Mouse (Mus musculus) monocyte, adult 5-6 weeks (primary cell): Measurements from ENCODE around the gene Igf1r. TPM values are rescaled to one million over a fixed set of nuclear protein-coding genes. Genes with fewer than 3 reads are reported as not detected.

ENCODE experiments used
- ATAC-seq: fragments of 153-309, 156-312 bp; replicated peaks from 2 replicates; pipeline ENCODE4 v1.8.0; 2017; ENCODE audit warnings: mild to moderate bottlenecking; ENCODE audit not compliant: low TSS enrichment, insufficient number of reproducible peaks, severe bottlenecking, poor library complexity, low FRiP score
- total RNA-seq: library from RNA; stranded (forward); fragments of 200-1000, 200-491, 200-594 nt; gene quantifications from 3 replicates; pipeline ENCODE4 v1.2.3, GENCODE M21; 2017

Gene Igf1r
- total RNA-seq, 1 experiment from 2014 or later = 9.1 TPM

DNA sequence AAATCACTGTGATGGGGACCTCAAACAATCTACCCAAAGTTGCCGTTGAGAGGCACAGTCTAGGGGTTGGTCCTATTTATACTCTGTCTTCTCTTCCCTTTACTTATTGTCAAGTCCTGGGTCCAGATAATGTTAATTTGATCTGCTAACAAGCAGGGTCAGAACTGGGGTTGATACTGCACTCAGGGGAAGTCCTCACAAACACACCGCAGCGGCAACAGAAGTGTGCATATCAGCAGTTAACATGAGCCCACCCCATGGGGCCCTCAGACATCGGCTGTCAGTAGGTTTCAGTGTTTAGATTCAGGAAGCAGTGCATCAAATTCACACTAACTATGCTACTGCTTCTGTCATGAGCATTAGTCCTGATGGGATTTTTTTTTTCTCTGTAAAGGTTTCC is 75.5 kb downstream of the Igf1r start:
- no peak for ATAC-seq

DNA sequence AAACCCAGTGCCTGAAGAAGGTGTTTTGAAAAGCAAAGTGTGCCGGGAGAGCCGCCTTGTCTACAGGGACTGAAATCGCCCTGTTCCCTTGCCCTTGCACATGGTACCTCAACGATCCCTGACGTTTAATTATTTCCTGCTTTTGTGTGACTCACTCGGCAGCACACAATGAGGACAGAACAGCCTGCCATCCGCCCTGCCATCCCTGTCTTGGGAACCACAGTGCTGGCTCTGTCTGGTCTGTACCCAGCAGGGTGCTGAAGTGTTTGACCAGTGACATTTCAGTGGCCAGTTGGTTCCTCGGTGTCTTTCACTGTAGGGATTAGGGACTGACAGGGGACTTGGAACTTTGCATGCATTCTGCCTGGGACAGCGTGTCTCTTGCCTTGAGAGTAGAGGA is 78.2 kb downstream of the Igf1r start:
- no peak for ATAC-seq

DNA sequence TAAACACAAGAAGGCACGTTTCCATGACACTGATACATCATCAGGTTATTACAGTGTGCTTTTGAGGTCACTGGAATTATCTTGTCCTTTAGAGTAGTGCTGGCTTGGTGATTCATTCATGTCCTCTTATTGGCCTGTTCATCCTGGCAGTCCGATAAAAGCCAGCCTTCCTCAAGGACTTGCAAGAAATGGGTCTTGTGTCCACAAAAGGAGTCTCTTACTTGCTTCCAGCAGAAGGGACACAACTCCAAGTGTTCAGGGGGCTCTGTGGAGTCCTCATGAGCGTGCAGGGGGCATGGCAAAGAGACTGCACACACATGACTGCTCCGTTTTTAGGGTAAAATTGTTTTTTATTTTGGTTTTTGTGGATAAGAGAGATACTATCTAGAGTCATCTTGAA is 83.9 kb downstream of the Igf1r start:
- ATAC-seq = no peak

DNA sequence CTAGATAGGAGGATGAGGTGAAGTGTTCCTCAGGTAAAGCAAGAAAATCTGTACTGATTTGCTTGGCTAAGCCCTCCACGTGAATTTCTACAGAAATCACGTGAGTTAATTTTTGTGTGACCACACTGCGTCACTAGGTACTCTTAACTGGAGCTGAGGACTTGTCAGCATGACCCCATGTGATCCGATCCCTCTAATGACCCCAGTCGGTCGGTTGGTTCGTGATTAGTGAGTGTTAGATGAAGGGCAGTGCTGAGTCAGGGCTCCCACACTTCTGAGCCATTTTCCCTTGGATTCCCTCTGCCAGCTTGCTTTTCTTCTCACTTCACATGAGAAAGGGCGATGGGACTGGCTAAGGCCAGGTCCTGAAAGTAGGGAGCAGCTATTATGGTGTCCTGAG is 86.2 kb downstream of the Igf1r start:
- ATAC-seq = no peak

DNA sequence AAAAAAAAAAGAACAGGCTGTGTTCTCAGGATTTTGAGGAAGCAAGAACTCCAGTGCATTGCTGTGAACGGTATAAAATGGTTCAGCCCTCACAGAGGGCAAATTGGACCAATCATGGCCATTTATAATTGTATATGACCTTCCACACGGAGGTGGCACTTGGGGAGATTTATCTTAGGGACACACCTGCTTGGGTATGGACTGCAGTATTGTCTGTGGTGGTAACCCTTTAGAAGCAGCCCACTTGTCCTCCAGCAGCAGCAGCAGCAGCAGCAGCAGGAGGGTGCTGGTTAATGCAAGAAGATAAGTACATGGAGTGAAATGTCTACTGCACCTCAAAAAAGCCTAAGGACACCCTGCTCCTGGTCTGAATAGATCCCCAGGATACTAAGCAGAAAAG is 86.9 kb downstream of the Igf1r start:
- ATAC-seq = no peak

DNA sequence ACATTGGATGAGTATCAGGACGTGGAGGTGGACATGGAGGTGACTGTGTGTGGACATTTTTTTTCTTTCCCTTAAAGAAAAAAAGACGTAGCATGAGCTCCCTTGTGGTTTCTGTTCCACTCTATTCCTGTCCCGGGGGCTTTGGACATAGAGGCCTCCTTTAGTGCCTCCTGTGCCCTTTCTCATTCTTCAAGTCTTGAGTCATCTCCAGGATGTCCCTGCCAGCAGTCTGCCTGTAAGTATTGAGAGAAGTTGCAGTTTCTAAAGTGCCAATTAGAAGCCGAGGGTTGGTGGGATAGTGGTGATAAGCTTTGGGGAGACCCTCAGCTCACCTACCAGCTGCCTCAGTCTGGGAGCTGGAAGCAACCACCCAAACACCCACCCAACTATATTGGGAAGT is 92.0 kb downstream of the Igf1r start:
- ATAC-seq = no peak

DNA sequence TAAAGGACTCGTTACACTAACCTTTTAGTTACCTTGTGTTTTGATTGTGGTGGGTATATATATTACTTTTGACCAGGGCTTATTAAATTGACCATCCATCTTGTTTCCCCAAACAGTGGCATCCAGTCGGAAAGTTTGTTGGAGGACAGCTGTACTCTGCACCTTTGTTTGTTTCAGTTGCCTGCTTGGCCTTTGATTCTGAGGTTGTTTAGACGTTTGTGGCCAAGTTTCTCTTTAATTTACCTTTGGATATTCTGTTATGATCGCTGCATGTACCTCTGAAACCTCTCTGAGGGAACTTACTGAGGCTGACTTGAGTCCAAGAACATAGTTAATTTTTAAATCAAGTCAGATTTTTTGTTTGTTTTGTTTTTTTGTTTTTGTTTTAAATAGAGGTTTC is 94.5 kb downstream of the Igf1r start:
- ATAC-seq = no peak

DNA sequence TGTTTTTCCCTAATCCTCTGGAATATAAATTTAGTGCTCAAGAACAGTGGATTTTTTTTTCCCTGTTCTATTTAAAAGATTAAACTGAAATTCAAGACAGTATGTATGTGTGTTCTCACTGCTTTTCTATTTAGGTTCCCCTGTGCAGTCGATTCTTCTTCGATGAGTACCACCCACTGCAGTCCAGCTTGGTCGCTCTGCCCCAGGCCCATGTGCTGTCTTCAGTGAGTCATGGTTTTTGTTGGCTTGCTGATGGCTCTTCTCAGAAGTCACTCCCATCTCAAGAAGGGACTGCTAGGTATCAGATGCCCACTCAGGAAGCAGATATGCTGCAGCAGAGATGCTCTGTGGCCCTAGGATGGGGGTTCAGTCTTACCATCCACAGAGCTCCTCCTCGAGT is 95.9 kb downstream of the Igf1r start:
- ATAC-seq = no peak

DNA sequence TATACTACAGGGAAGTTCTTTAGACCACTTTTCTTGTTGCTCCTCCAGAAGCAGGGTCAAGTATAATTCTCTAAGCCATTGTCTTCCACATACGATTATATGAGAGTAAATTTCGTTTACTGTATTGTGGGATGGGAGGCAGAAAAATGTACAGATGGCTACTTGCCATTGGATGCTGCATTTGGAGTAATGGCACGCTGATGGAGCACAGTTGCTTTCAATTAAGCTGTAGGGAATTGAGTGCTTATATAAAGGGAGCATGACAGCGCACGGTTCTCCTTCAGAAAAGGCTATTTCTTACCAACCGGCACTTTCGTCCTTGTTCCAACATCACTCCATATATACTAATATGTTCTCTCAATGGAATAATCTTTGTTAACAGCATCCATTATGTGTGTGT is 96.4 kb downstream of the Igf1r start:
- no peak for ATAC-seq

DNA sequence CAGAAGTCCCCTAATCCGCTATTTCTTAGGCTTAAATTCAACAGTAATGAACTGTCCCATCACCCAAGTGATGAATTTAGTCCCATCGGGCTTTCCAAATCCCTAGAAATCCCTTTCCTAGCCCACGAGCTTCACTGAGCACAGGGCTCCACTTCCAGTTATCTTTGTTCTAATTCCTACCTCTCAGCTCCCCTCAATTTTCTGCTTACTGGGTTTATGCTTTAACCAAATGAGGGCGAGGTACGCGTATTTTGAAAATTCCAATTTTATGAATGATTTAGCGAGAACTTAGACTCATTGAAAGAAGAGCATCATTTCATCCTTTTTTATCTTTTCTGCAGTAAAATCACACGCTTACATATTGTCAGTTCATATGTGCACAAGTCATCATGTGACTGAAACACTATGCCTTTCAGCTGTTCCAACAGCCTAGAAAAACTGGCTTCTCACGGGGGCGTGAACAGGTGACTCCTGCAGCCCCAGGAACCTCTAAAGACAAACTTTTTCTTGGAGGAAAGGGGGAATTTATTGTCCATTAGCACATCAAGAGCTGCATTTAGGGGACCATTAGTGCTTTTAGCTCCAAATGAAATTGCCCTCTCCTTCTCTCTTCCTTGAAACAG is 100.5 kb downstream of the Igf1r start:
- no peak for ATAC-seq

DNA sequence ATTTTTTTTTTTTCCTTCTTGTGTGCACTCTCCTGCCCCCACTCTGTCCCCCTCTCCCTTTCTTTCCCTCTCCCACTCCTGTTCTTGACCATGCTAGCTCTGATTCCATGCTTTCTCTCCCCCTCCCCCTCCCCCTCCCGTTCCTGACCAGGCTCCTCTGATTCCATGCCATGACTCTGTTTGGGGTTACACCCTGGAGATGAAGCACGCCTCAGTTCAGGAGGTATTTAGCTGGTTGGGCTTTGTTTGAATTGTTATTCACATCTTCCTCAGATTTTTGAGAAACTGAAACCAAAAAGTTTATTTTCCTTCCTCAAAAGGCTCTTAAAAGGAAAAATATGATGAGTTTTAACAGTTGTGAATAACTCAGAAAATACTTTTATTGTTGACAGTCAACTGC is 101.9 kb downstream of the Igf1r start:
- ATAC-seq = no peak

DNA sequence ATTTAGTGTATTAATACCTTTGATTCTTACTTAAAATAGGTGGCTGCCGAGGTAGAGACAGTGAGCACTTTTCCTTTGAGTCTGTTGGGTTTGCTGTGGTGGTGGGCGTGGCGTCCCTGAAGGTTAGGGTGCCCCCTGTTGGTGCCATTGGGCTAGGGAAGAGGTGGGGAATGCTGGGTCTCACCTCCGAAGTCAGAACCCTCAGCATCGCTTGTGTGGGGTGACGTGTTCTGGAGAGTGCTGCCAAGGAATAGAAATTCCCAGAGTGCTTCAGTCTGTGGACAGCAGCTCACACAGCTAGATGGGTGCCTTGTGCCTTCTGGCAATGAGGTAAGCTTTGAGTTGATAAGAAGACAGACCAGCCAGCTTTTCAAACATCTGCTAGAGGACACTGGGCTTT is 102.3 kb downstream of the Igf1r start:
- ATAC-seq = no peak

DNA sequence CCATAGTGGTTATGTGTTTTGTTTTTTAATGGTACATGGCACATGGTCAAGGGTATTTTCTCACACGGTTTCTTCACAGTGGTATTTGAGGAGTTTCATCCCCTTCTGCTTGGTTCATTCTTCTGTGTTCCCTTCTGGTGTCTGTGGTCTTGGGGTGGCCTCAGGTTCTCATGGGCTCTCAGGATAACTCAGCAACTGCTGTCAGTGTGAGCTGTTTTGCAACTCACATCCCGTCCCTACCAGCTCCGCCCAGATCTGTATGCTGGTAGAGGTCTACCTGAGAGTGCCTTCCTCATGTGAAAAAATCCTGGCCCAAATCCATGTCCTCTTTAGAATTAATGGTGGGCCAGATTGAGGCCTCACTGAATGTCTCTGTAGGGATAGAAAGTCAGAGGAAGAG is 104.4 kb downstream of the Igf1r start:
- no peak for ATAC-seq

DNA sequence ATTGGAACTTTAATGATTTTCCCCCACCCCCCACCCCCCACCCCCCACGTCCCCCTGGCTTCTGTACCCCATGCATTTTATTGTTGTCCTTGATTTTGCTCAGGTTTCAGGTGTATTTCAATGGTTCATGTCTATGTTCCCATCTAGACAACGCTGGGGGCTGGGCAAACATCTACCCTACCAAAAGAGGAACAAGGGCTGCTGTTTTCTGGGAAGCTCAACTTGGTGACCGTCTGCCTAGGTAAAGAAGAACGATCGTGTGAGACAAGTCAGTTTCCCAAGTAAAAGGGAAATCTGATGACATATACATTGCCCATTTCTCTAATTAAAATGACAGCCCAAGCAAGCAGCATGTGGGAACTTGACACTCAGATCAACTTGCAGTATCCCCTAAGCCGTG is 107.1 kb downstream of the Igf1r start:
- ATAC-seq = no peak

DNA sequence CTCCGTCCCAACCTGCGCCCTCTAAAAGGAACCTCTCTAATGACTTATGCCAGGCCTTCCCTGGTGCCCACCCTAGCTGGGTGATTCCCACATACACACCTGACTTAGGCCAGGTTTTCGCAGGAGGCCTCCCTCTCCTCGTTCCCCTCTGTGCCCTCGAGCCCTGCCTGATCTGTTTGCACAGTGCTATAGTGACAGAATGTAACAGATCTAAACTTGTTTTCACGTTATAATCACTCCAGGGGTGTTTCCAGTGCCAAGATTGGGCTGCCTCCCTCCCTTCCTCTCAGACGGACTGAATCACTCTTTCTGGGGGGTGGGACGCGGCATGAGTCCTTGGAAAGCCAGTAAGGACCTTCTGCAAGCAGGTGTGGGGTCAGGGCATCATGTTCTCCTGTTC is 108.8 kb downstream of the Igf1r start:
- no peak for ATAC-seq

DNA sequence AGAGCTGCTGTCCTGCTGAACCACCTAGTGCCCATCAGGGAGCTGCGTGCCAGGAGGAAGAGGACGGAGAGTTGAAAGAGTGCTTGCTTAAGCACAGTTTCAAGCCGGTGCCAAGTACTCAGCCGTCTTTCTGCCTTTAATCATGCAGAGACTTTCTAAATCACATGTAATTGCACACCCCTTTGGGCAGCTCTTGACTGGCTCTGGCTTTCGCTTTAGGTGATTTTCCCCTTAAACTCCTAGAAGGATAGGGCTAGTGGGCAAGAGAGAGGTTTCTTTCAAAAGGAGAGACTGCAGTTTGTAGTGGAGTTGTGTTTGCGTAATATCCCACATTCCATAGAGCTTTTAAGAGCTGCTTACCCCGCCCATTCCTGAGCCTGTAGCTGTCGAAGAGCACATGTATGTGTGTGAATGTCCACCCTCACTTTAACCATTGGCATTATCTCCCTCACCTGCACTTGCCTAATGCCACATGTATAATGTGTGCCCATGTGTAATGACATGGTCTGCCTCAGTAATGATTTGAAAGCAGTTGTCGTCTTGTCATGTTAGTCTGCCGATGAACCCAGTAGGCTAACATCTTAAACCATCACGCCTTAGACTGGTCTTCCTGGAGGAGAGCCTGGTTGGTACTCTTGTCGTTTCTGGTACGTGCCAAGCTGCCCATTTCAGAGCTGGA is 109.7 kb downstream of the Igf1r start:
- no peak for ATAC-seq

DNA sequence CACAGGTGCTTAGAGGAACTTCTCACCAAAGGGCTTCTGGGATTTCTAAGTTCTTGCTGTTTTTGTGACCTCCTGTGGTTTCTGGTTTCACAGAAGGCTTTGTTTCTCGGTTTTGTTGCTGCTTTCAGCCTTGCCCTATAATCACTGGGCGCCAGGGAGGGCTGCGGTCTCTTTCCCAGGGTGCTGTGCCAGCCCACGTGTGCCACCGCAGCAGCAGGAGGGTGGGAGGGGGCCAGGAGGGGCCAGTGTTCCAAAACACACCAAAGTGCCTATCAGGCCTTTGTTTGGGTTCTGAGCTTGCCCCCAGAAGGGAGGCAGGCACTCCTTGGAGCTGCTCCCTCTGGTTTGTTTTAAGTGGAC is 110.2 kb downstream of the Igf1r start:
- ATAC-seq = no peak

DNA sequence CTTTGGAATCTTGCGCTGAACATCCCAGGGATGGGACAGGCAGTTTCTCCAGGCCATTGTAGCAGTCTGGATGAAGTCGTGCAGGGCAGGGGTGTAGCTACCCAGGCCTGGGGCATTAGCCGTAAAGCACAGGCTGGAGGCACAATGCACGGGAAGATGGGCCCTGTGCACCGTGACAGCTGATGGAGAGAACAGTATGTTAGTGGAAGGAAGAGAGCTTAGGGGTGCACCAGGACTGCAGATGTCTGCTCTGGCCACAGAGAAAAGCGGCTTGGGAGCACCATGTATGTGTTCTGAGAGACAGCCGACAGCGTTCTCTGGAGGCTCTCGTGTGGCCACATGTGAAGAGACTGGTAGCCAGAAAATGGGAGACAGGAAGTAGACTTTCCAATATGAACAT is 111.1 kb downstream of the Igf1r start:
- ATAC-seq = no peak

DNA sequence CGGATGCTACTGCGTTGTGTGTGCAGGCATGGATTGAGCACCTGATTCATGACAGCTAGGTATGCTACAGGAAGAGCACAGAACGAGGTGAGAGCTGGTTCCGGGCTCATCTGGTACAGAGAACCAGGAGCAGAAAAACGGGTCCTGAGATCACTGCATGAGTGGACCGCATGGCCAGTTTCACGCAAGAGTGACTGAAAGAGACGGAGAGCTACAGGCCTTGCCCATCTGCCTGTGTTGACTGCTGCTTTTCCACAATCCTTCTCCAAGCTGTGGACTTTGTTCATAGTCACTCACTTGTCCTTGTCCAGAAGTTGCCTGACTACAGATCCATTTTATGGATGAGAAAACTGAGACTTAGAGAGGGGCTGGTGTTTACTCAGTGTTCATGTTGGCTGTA is 111.5 kb downstream of the Igf1r start:
- ATAC-seq = no peak

DNA sequence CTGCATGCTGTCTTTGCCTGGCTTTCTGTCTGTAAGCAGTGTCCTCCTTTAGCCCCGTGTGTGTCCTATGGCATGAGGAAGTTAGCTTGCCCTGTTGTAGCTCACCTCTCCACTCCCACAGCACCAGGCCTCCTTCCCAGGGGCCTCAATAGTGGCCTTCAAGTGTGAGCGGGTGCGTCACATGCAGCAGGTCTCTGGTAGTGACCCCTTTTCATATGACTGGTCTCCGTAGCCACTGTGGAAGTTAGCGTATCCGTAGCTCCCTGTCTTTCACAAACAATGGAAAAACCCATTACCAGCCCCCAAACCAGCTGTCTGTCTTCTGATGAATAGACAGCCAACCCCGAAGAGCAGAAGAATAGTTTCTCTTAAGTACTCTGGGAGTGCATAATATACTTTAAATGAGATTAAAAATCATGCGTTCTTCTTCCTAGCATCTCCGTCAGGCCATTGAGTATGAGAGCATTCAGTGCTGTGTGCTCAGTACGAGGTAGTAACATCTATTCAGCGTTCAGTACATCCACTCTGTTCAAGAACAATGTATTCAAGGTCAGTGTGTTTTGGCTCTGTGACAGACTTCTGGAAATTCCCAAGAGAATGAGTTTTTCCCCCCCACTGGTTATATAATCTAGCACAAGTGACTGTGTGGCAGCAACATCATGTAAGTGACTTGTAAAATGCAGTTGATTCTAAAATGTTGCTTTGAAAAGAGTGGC is 112.2 kb downstream of the Igf1r start:
- ATAC-seq = no peak
